Mouse (Mus musculus) erythroblast, embryonic 14.5 days (primary cell): ENCODE measurements around the gene Aldh4a1.

Source experiments
- GATA1 ChIP-seq: IDR thresholded peaks from 2 replicates; pipeline ENCODE4 v1.6.1; 2012; ENCODE audit warnings: low read length, inconsistent platforms, mixed read lengths
- TAL1 ChIP-seq: IDR thresholded peaks from 3 replicates; pipeline ENCODE4 v1.6.1; 2012; ENCODE audit warnings: low read length, inconsistent platforms, mixed read lengths

DNA sequence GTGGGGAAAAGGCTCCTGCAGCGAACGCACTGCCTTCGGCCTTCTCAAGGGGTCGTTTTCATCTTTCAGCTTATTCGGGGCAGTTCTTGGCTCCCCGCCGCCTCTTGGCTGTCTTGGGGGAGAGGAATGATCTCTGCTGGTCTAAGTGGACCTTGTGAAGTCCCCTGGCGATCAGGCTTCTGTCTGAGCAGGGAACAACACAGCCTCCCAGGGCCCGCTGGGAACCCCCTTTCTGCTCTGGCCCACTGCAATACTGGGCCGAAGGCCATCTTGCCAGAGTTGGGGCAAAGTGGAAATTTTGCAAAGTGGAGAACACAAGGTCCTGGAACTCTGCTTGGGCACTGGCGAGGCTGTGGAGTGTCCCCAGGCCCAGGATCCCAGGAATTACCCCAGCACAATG is 38.0 kb upstream of the Aldh4a1 start:
- no peak for TF ChIP-seq GATA1
- TF ChIP-seq TAL1 = no peak
